Mouse (Mus musculus): ENCODE data around the gene Ccnd3. TPM values are rescaled to one million over a fixed set of nuclear protein-coding genes. Genes with fewer than 3 reads are reported as not detected.

The Ccnd3 gene
- polyA plus RNA-seq, 1 experiment from 2014 or later: 99.7 TPM

GRCm38 (mm10) chr17:47629717-47630677 is 125.1 kb downstream of the Ccnd3 start:
- ATAC-seq (peak; percentile 57), DNase-seq (ENCODE audit: low read depth, low spot score) (no peak)
- no peaks in the 10 kb centered on the region for H3K27me3 ChIP-seq
- POLR2A ChIA-PET: interaction anchor here (1.1 kb wide), 1 partner anchor 17 kb away, joined by 4 read pairs; no protein-coding TSS in a partner anchor
- TF ChIP-seq CTCF (IDR thresholded peaks at IDR 0.05): no peak
- in situ Hi-C loops (cut with MboI; ENCODE audit: low pct_unique_long_range_greater_than_20kb): no loop called here
- CTCF ChIA-PET: interaction anchor here (0.9 to 2.8 kb wide), 3 partner anchors 11 to 119 kb away, joined by 3 to 14 read pairs (median 4); no protein-coding TSS in a partner anchor

DNA sequence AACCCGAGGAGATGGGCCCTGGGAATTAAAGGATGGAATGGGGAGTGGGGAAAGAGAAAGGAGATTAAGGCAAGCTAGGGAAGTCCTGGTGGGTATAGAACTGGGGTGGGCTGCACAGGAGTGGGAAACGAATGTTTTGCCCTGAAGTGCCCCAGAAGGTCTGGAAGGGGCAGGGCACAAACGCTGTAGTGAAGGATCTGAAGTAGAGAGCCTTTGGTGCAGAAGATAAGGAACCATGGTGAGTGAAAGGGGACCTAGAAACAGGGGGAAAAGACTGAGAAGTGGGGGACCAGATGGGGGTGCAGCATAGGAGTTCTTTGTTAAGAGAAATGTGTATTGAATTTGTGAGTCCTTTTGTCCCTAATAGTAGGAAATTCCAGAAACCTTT is 125.8 kb downstream of the Ccnd3 start, which contains the start of gene Usp49:
Gene Usp49 (plus strand): TSS at position 13 of the 388 bp plus-strand sequence.
- in situ Hi-C loops (cut with MboI; ENCODE audit: low pct_unique_long_range_greater_than_20kb): no loop called here
- ChIA-PET CTCF (interaction anchor here (0.9 to 2.8 kb wide), 3 partner anchors 10 to 120 kb away, joined by 3 to 14 read pairs (median 4); no protein-coding TSS in a partner anchor), POLR2A (interaction anchor here (1.1 kb wide), 1 partner anchor 17 kb away, joined by 4 read pairs; no protein-coding TSS in a partner anchor)
- H3K27me3 ChIP-seq: no peaks in the 10 kb centered on the region
- ATAC-seq: no peak
- DNase-seq (ENCODE audit: low read depth, low spot score): no peak
- TF ChIP-seq CTCF (IDR thresholded peaks at IDR 0.05): no peak

DNA sequence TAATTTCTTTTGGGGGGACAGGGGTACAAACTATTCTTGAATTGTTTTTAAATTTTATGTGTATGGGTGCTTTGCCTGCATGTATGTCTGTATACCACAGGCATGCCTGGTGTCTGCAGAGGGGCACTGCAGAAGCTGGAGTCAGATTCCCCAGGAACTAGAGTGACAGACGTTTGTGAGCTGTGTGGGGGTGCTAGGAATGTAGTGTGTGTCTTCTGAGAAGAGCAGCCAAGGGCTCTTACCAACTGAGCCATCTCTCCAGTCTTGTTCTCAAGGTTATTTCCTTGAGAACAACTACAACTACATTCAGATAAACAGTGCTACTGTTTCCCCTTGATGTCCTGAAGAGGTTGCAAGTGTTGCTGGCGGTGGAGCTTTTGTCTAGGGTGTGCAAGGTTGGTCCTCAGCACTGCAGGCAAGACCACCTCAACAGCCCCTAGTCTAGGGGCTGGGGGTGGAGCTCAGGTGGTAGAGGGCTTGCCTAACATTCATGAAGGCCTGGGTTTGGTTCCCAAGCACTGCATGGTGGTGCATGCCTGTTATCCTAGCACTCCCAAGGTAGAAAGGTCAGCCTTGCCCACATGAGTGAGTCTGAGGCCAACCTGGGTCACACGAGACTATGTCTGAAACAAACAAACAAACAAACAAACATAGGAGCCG is 127.5 kb downstream of the Ccnd3 start:
- no peak for ATAC-seq
- no peak for TF ChIP-seq CTCF (IDR thresholded peaks at IDR 0.05)
- POLR2A ChIA-PET: no interaction called here
- no peaks in the 10 kb centered on the region for H3K27me3 ChIP-seq
- in situ Hi-C loops (cut with MboI; ENCODE audit: low pct_unique_long_range_greater_than_20kb): no loop called here
- CTCF ChIA-PET: interaction anchor here (1.3 to 3.0 kb wide), 3 partner anchors 9 to 44 kb away, joined by 3 to 14 read pairs (median 14); no protein-coding TSS in a partner anchor
- DNase-seq (ENCODE audit: low read depth, low spot score): no peak

GRCm38 (mm10) chr17:47633999-47634770 is 129.3 kb downstream of the Ccnd3 start:
- ChIA-PET CTCF (interaction anchor here (0.5 to 4.0 kb wide), 7 partner anchors 12 to 123 kb away, joined by 3 to 16 read pairs (median 3); no protein-coding TSS in a partner anchor), POLR2A (interaction anchor here (0.6 to 1.0 kb wide), 2 partner anchors 61 to 103 kb away, joined by 3 read pairs; no protein-coding TSS in a partner anchor)
- no peaks in the 10 kb centered on the region for H3K27me3 ChIP-seq
- no peak for ATAC-seq
- no peak for DNase-seq (ENCODE audit: low read depth, low spot score)
- in situ Hi-C loops (cut with MboI; ENCODE audit: low pct_unique_long_range_greater_than_20kb): no loop called here
- no peak for TF ChIP-seq CTCF (IDR thresholded peaks at IDR 0.05)

- DNase-seq (ENCODE audit: low read depth, low spot score) (no peak), ATAC-seq (no peak)
- H3K27me3 ChIP-seq: no peaks in the 10 kb centered on the region
- in situ Hi-C loops (cut with MboI; ENCODE audit: low pct_unique_long_range_greater_than_20kb): no loop called here
- ChIA-PET POLR2A (no interaction called here), CTCF (interaction anchor here (0.9 to 4.1 kb wide), 6 partner anchors 12 to 42 kb away, joined by 3 to 17 read pairs (median 5); partner anchors contain the start of gene Usp49)
- peak; percentile 71 for TF ChIP-seq CTCF (IDR thresholded peaks at IDR 0.05)
Measured at GRCm38 (mm10) chr17:47642992-47643391, 138.1 kb downstream of the Ccnd3 start.

DNA sequence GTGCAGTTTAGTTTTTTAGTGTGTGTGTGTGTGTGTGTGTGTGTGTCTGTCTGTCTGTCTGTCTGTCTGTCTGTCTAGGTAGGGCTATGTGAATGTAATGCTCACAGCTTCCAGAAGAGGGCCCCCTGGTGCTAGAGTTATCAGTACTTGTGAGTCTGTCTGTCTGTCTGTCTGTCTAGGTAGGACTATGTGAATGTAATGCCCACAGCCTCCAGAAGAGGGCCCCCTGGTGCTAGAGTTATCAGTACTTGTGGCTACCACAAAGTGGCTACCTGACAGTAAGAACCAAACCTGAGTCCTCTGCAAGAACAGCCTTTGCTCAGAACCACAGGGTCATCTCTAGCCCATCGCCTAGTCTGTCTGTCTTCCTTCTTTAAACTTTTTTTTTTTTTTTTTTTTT is 141.8 kb downstream of the Ccnd3 start:
- no peaks in the 10 kb centered on the region for H3K27me3 ChIP-seq
- ATAC-seq: no peak
- DNase-seq (ENCODE audit: low read depth, low spot score): no peak
- CTCF ChIA-PET: interaction anchor here (0.7 to 5.1 kb wide), 8 partner anchors 8 to 38 kb away, joined by 3 to 55 read pairs (median 8); no protein-coding TSS in a partner anchor
- POLR2A ChIA-PET: interaction anchor here (1.1 to 1.3 kb wide), 2 partner anchors 26 to 30 kb away, joined by 3 to 4 read pairs; no protein-coding TSS in a partner anchor
- TF ChIP-seq CTCF (IDR thresholded peaks at IDR 0.05): peak; percentile 65
- in situ Hi-C loops (cut with MboI; ENCODE audit: low pct_unique_long_range_greater_than_20kb): loop anchor here (5.0 kb wide), 1 partner anchor 41 kb away; the partner anchor contains the start of genes Frs3 and Tomm6

GRCm38 (mm10) chr17:47648966-47649365 is 144.1 kb downstream of the Ccnd3 start:
- no peaks in the 10 kb centered on the region for H3K27me3 ChIP-seq
- in situ Hi-C loops (cut with MboI; ENCODE audit: low pct_unique_long_range_greater_than_20kb): loop anchor here (5.0 kb wide), 1 partner anchor 38 kb away; the partner anchor contains the start of genes Frs3 and Tomm6
- ChIA-PET POLR2A (no interaction called here), CTCF (interaction anchor here (2.4 to 5.1 kb wide), 3 partner anchors 14 to 29 kb away, joined by 16 to 55 read pairs (median 22); no protein-coding TSS in a partner anchor)
- TF ChIP-seq CTCF (IDR thresholded peaks at IDR 0.05): no peak
- DNase-seq (ENCODE audit: low read depth, low spot score): no peak
- no peak for ATAC-seq

Other genes starting within 250 kb of the Ccnd3 start
- 46.8 TPM for gene Mrps10, start 136.2 kb upstream of the Ccnd3 start, polyA plus RNA-seq (2021)
- gene Guca1b, start 119.7 kb upstream of the Ccnd3 start, polyA plus RNA-seq (2021): 0.37 TPM
- gene Guca1a, start 104.5 kb upstream of the Ccnd3 start, polyA plus RNA-seq (2021): 0.13 TPM
- 20.0 TPM for gene AI661453, start 68.4 kb upstream of the Ccnd3 start, polyA plus RNA-seq (2021)
- 1.5 TPM for gene 1700001C19Rik, start 67.7 kb upstream of the Ccnd3 start, polyA plus RNA-seq (2021)
- 17.8 TPM for gene Taf8, start 2.8 kb upstream of the Ccnd3 start, polyA plus RNA-seq (2021)
- gene Bysl, start 106.4 kb downstream of the Ccnd3 start, polyA plus RNA-seq (2021): 18.2 TPM
- gene Med20, start 106.5 kb downstream of the Ccnd3 start, polyA plus RNA-seq (2021): 36.3 TPM
- 2.4 TPM for gene Gm20517, start 106.5 kb downstream of the Ccnd3 start, polyA plus RNA-seq (2021)
- 10.0 TPM for gene Usp49, start 125.6 kb downstream of the Ccnd3 start, polyA plus RNA-seq (2021)
- gene Tomm6, start 183.3 kb downstream of the Ccnd3 start, polyA plus RNA-seq (2021): 167 TPM
- 8.2 TPM for gene Frs3, start 184.0 kb downstream of the Ccnd3 start, polyA plus RNA-seq (2021)
- 1.0 TPM for gene Gm21981, start 189.4 kb downstream of the Ccnd3 start, polyA plus RNA-seq (2021)
- gene Prickle4, start 189.7 kb downstream of the Ccnd3 start, polyA plus RNA-seq (2021): 5.5 TPM
- not detected for gene Pgc, start 221.8 kb downstream of the Ccnd3 start, polyA plus RNA-seq (2021)
- gene Tfeb, start 232.0 kb downstream of the Ccnd3 start, polyA plus RNA-seq (2021): 48.3 TPM

Measured in Patski (cell line).